Mouse (Mus musculus): Measurements from ENCODE around the gene Fam76a.
A peak's percentile ranks its signal among the peaks of the same experiment; 100 is the strongest.

DNA sequence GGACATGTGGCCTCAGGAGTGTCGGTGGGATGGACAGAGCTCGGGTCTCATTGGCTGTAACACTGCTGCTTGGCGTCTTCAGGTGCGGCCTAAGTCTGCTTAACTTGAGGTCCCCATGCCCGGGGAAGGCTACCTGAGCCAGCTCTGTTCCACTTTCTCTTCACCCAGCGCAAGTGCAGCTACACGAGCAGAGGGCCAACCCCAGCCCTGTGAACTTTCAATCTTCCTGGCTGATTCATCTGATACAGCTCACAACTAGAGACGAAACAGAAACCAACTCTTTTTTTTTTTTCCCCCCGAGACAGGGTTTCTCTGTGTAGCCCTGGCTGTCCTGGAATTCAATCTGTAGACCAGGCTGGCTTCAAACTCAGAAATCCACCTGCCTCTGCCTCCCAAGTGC lies 24.2 kb downstream of the Fam76a start:
- TF ChIP-seq CTCF (IDR thresholded peaks at IDR 0.05; ENCODE audit: extremely low read depth, insufficient read length, insufficient replicate concordance, low read depth, low read length) (no peak), POLR2A (IDR thresholded peaks at IDR 0.05; ENCODE audit: low read depth, low read length) (peak; percentile 32; the same call in 1 of the 2 replicates)
